Mouse (Mus musculus) erythroid progenitor cell, adult 5-6 weeks (primary cell): Measurements from ENCODE around the gene Stxbp1. TPM values are rescaled to one million over a fixed set of nuclear protein-coding genes. Genes with fewer than 3 reads are reported as not detected.

Experiments used
- ATAC-seq: replicated peaks from 2 replicates; pipeline ENCODE4 v1.8.0; 2016; ENCODE audit warnings: moderate number of reproducible peaks, mild to moderate bottlenecking, moderate TSS enrichment, inconsistent platforms; ENCODE audit not compliant: poor library complexity, low FRiP score, severe bottlenecking
- total RNA-seq, 2 experiments: library from RNA; stranded (forward) in 1 of 2; stranded (reverse) in 1 of 2; fragments of 150-400 nt in 1 of 2; fragments of 186-747, 209-891 nt in 1 of 2; gene quantifications; 2 replicates each; pipeline versions ENCODE4 v1.2.3 to v1.2.4; 2015 to 2017; ENCODE audit warnings: low replicate concordance in 2 of 2

Stxbp1 gene
- total RNA-seq, 2 experiments from 2014 or later, result 0.61 to 0.84 TPM

DNA sequence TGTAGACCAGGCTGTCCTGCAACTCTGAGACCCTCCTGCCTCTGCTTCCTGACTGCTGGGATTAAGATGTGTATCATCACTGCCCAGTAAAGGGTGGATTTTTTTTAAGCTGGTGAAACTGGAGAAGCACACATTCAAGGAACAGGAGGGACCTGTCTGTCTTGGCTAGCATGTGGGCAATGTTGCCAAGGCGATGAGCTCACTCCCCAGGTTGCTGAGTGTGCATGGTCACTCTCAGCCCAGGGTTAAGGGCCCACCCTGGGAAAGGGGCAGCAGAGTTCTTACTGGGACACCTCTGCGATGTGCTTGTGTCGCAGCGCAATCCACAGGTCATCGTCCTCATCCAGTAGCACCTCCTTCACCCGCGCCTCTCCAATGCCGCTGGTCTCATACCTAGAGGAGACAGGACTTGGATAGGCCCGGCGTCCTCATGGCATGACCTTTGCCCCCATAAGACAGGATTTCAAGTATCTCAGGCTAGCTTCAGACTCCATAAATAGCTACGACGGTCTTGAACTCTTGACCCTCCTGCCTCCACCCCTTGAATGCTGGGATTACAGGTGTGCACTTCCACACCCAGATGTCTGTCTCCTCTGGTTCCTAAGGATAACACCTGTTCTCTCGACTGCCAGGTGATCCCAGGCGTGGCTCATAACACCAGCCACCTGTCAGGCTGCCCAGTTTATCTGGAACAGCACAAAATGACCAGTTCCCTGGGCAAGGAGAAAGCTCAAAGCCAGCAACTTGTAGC, 38.1 kb downstream of the Stxbp1 start:
- no peak for ATAC-seq

DNA sequence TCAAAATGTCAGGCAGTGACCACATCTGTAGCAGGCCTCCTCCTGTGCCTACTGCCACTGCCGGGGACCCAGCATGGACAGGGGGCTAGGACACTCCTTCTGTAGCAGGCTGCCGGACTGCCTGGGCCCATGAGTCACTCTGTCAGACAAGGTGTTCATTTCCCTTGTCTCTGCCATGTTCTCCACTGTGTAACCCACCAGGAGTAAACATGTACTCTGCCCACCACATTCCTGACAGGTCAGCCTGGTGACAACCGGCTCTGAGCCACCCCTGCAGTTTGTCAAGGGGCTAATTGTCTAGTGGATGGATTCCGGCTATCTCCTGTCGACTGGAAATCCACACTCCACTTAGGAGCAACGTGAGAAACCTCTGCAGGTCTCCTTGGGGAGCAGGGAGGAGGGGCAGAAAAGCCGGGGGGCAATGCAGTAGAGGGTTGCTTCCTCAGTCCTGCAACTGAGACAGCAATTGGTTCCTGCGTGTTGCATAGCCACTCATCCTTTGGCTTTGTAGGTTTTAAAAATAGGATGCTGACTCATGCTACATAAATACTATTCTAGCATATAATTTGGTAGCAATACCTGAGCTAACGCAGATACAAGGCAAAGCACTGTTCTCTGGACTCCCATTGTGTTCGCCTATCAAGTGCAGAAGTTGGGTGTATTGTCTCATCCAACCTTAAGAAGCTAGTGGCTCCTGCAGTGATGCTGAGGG, 48.6 kb downstream of the Stxbp1 start:
- no peak for ATAC-seq

DNA sequence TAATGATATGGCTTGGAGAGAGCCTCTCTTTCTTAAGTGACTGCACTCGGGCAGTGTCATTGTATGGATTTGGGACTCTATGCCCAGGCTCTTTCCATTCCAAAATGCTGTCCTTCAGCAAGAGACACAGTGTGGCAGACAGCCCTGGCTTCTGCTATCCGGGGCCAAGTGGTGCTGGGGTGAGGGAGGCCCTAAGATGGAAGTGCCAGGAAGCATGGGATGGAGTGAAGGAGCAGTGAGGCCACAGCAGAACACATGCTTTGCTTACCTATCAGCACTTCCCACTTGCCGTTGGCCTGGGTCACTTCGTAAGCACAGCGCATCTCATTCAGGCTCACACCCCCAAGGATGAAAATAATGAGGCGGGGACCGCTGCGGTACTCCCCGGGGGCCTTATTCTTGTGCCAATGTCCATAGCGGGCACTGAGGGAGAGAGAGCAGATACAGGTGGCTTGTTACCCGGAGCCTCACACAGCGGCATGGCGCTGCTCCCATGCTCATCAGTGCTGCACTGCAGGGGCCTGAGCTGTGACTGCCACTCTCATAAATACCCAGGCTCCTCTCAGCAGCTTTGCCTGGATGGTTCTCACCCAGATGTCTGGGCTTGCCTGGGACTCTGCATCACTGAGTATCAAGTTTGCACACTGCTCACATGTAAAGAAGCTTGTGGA, 51.2 kb downstream of the Stxbp1 start:
- no peak for ATAC-seq

DNA sequence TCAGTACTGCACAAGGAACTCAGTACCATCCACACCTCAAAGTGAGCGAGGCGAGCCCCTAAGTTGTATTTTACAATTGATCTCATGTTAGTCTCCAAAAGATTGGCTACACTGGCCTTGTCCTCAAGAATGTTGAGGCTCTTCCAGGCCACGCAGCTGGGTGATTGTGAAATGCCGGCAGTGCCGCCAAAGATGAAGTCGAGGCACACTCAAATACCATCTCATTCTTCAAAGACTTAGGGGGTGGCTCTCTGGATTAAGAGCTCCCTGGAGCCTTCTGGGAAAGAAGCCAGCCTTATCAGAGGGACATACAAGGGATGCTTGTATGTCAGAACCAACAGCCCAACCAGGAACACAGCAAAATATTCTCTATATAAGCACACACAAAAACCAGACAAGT, 55.7 kb downstream of the Stxbp1 start:
- ATAC-seq, result no peak

- ATAC-seq, result no peak
Measured at GRCm38 (mm10) chr2:32788581-32788980, 58.5 kb downstream of the Stxbp1 start.

- ATAC-seq, result no peak
Measured at GRCm38 (mm10) chr2:32787176-32787575, 59.9 kb downstream of the Stxbp1 start.

- no peak for ATAC-seq
Measured at GRCm38 (mm10) chr2:32784048-32784681, 62.9 kb downstream of the Stxbp1 start, which contains the start of gene Cfap157. Gene Cfap157 (minus strand): TSS chr2:32784428.

DNA sequence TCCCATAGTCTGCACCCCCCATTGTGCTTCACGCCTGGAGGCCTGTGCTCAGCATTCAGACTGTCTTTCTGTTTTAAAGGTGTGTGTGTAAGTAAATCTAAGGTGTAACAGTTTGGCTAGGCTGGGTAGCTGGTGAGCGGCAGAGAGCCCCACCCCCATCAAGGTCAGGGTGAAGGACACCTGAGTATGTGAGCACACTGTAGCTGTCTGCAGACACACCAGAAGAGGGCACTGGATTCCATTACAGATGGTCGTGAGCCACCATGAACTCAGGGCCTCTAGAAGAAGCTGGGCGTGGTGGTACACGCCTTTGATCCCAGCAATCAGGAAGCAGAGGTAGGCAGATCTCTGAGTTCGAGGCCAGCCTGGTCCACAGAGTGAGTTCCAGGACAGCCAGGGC, 65.3 kb downstream of the Stxbp1 start:
- ATAC-seq, result no peak

- no peak for ATAC-seq
Measured at GRCm38 (mm10) chr2:32779714-32780113, 67.3 kb downstream of the Stxbp1 start.

DNA sequence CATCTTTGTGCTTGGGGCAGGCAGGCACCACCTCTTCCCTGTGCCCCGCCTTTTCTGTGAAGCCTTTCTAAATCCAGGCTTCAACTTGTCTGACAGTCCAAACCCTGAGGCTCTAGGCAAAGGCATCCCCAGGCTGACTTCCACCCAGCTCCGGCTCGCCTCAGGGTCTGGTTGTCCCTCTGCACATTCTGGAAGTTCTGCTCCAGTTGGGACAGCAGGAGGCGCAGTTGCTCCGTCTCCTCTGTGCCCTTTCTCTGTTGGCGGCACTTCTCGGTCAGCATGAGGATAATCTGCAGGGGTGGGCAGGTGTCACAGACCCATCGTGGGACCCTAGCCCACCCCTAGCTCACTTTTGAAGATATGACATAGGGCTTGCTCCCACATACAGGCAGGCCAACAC, 67.9 kb downstream of the Stxbp1 start:
- ATAC-seq, result no peak

GRCm38 (mm10) chr2:32778081-32778480, 69.0 kb downstream of the Stxbp1 start:
- no peak for ATAC-seq

DNA sequence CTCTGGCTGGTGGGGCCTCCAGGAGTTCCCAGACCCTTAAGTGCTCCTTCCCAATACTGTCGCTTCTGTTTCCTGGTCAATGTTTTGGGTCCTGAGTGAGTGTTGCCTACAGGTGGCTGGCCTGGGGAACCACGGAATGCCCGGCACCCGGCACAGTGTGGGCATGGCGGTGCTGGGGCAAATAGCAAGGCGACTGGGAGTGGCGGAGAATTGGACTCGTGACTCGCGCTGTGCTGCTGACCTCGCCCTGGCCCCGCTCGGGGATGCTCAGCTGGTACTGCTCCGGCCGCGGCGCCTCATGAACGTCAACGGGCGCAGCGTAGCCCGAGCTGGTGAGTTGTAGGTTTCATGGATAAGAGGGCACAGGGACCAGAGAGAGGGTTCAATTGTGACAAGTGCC, 70.9 kb downstream of the Stxbp1 start:
- ATAC-seq, result no peak

- ATAC-seq, result peak; percentile 97
Measured at GRCm38 (mm10) chr2:32775359-32776074, 71.5 kb downstream of the Stxbp1 start, which contains the start of the genes Ttc16 and Ptrh1. Gene Ttc16 (minus strand): TSS chr2:32775633. Gene Ptrh1 (plus strand): TSS chr2:32775786.

GRCm38 (mm10) chr2:32772626-32773279, 74.3 kb downstream of the Stxbp1 start:
- ATAC-seq, result no peak

DNA sequence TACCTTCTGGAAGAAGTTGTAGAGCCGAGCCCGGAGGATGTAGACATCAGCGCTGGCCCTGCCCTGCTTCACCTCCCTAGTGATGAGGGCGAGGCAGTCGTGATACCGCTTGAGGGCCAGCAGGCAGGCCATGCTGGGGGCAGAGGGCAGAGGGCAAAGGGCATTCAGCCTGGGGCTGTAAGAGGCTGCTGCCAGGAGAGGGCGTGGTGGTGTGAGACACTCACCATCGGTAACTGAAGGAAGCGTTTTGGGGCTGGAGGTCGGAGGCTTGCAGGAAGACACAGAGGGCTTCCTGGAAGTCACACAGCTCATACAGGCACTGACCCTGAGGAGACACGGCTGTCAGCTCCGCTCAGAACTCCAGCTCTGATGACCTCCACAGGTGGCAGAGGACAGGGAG, 75.2 kb downstream of the Stxbp1 start:
- ATAC-seq, result no peak

GRCm38 (mm10) chr2:32769327-32770085, 77.5 kb downstream of the Stxbp1 start:
- ATAC-seq, result no peak

DNA sequence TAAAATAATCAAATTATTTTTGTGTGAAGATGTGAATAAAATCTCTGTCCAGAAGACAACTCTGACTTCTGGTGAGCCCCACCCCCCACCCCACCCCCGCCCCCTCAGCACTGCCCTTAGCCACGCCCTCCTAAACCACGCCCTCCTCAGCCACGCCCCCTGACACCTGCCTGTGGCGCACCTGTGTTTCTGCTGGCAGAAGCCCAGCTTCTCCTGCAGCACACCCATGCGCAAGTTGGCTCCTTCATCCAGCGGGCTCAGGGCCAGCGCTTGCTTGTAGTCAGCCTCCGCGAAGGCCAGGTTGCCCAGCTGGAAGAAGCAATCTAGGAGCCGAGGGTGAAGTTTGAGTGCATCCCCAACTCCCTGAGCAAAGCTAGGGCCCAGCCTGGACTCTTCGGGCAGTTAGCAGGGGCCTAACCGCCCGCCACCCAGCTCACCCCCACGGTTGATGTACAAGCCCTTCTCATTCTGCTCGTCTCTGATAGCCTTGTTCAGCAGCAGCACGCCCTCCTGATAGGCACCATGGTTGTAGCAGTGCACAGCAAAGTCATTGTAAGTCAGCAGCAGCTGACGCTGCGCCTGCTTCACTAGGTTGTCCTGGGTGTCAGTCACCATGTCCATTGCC, 78.3 kb downstream of the Stxbp1 start:
- ATAC-seq, result no peak

DNA sequence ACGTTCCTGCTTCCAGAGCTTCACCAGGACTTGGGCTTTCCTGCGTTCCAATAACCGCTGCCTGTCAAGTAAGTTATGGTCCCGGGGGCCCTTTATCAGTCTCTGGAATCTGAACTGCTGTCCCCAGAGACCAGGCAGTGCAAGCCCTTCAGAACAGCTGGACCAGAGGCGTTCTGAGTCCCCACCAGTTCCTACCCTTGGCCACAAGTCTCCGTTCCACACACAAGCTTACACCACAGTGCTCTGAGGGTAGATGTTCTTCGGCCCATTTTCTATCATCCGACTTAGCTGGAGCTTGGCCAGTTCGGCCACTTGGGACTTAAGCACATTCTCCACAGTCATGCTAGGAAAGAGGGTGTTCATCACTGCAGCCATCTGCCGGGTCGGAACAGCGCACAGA, 79.8 kb downstream of the Stxbp1 start:
- ATAC-seq, result no peak
